Mouse (Mus musculus) limb, embryonic 13.5 days (tissue): ENCODE measurements around the gene Etv6. TPM values are rescaled to one million over a fixed set of nuclear protein-coding genes. Genes with fewer than 3 reads are reported as not detected.

Source experiments
- ATAC-seq: fragments of 200-750 bp; cut with Nextera tagmentation; 2 replicates; pipeline ENCODE4 v1.8.0; 2017; ENCODE audit warnings: low read depth, moderate number of reproducible peaks, moderate TSS enrichment; ENCODE audit not compliant: low FRiP score
- H3K27ac ChIP-seq: fragments of 300-500 bp; sonication (generic); 2 replicates; pipeline ENCODE4 v1.5.1; 2015; ENCODE audit warnings: inconsistent platforms, mild to moderate bottlenecking, moderate library complexity
- H3K27me3 ChIP-seq: fragments of 300-500 bp; sonication (generic); 2 replicates; pipeline ENCODE4 v1.6.1; 2015; ENCODE audit warnings: mild to moderate bottlenecking, inconsistent platforms
- H3K36me3 ChIP-seq: fragments of 300-500 bp; sonication (generic); 2 replicates; pipeline ENCODE4 v1.6.1; 2015; ENCODE audit warnings: inconsistent platforms, mild to moderate bottlenecking, moderate library complexity
- H3K4me1 ChIP-seq: fragments of 300-500 bp; sonication (generic); 2 replicates; pipeline ENCODE4 v1.6.1; 2015; ENCODE audit warnings: inconsistent platforms
- H3K4me2 ChIP-seq: fragments of 300-500 bp; sonication (generic); replicated peaks from 2 replicates; pipeline ENCODE4 v1.6.1; 2015; ENCODE audit warnings: inconsistent platforms, mild to moderate bottlenecking, moderate library complexity
- H3K4me3 ChIP-seq: fragments of 300-500 bp; sonication (generic); 2 replicates; pipeline ENCODE4 v1.5.1; 2015; ENCODE audit warnings: moderate library complexity, mild to moderate bottlenecking, inconsistent platforms
- H3K9ac ChIP-seq: fragments of 300-500 bp; sonication (generic); 2 replicates; pipeline ENCODE4 v1.6.1; 2015; ENCODE audit warnings: mild to moderate bottlenecking, inconsistent platforms
- H3K9me3 ChIP-seq: fragments of 300-500 bp; sonication (generic); 2 replicates; pipeline ENCODE4 v1.6.1; 2016; ENCODE audit warnings: inconsistent platforms
- WGBS: fragments of 180-500 bp; shearing (Covaris S2); methylation state at CpG from one replicate; pipeline ENCODE4 v1.1.7; 2015; 5-methylcytosine and 5-hydroxymethylcytosine counted together
- polyA plus RNA-seq: library from polyadenylated mRNA; unstranded; fragments of >200 nt; fragmentation: Nextera tagmentation; extraction: Ambion mirVana; gene quantifications from 2 replicates; pipeline ENCODE4 v1.2.1, GENCODE M21; 2015

Etv6 gene
- polyA plus RNA-seq, 1 experiment from 2014 or later = 15.4 TPM

DNA sequence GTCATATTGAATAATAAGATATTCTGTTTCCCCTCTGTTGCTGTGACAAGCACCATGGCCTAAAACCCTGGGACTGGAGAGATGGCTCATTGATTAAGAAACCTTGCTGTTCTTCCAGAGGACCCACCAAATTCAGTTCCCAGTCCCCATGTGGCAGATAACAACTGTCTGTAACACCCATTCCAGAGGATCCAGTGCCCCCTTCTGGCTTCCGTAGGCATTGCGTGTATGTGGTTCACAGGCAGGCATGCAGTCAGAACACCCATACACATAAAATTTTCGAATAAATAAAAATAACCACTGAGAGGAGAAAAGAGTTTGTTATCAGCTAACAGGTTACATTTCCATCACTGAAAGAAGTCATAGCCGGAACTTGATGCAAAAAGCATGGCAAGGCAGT is 205.5 kb downstream of the Etv6 start:
- peaks cover 10% of the 10 kb centered on the region; the same call in 1 of the 2 replicates for H3K9me3 ChIP-seq
- no peaks in the 10 kb centered on the region for H3K27me3 ChIP-seq
- no peak overlapping the region for H3K9ac ChIP-seq
- no peak overlapping the region for H3K4me2 ChIP-seq
- peaks cover 29% of the 10 kb centered on the region for H3K36me3 ChIP-seq
- H3K4me3 ChIP-seq = no peak overlapping the region
- H3K4me1 ChIP-seq = no peaks in the 10 kb centered on the region; the same call in 1 of the 2 replicates
- WGBS = 97% methylated on average over 4 of the region's 4 CpGs
- no peak overlapping the region for H3K27ac ChIP-seq
- ATAC-seq = no peak

DNA sequence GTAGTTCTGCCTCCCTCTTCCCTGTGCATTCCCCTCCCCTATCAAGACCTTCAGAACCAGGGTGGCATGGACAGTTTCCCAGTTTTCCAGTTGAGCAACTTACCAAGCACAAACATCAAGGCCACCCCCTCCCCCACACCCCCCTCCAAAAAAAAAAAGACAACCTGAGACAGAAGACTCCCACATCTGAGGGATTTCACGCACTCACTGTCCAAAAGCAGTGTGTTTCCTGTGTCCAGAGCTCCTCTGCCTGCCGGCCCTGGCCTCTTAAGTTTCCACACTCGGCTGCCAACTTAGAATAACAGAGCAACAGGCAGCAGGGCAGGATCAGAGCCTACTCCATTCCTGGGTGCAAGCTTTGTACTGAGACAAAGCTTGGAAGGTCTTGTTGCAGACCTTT is 207.6 kb downstream of the Etv6 start:
- Histone ChIP-seq H3K27me3 (no peaks in the 10 kb centered on the region), H3K9me3 (peaks cover 10% of the 10 kb centered on the region; the same call in 1 of the 2 replicates), H3K4me1 (no peaks in the 10 kb centered on the region), H3K4me3 (no peak overlapping the region), H3K36me3 (peaks cover 29% of the 10 kb centered on the region), H3K27ac (no peak overlapping the region), H3K9ac (no peak overlapping the region), H3K4me2 (no peak overlapping the region)
- 72% methylated on average over 3 of the region's 3 CpGs for WGBS
- no peak for ATAC-seq

DNA sequence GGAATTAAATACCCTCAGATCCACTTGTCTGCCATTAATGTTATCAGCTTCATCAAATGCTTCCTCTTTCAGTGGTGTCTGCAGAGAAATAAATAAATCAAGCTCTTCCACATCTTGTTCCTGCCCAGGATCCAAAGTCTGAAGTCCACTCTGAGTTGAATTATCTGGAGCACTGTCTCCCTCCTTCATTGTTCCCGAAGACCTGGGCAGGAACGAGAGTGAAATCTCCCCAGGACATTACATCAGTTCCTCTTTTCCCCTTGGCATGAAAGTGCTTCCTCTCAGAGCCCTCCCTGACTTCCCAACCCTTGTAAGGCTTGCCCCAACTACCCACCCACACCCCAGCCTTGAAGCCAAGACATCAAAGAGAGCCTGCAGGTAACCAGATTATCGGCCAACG is 208.0 kb downstream of the Etv6 start:
- no peak overlapping the region for H3K27ac ChIP-seq
- H3K9me3 ChIP-seq = peaks cover 10% of the 10 kb centered on the region; the same call in 1 of the 2 replicates
- H3K4me2 ChIP-seq = no peak overlapping the region
- 78% methylated on average over 4 of the region's 4 CpGs for WGBS
- no peaks in the 10 kb centered on the region for H3K27me3 ChIP-seq
- no peak overlapping the region for H3K4me3 ChIP-seq
- no peak for ATAC-seq
- 0 out of 2 replicates have a peak, but pooled peaks cover under 1% of the 10 kb centered on the region for H3K4me1 ChIP-seq
- no peak overlapping the region for H3K9ac ChIP-seq
- H3K36me3 ChIP-seq = peaks cover 33% of the 10 kb centered on the region

DNA sequence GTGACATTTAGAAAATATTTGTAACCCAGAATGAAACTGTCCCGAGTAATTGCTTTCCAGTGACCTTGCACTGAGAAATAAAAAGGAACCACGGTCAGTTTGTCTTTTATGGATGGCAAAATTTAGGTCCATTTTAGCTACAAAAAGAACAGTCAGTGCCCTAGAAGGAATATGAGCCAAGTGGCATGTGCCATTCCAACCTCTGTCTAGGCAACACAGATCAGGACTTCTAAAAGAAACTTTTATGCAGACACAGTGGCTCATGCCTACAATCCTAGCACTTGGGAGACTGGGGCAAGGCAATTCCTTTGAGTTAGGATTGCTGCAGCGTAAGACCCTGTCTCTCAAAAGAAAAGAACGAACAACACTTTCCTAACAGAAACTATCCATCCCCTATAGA is 208.6 kb downstream of the Etv6 start:
- Histone ChIP-seq H3K27ac (no peak overlapping the region), H3K4me3 (no peak overlapping the region), H3K4me2 (no peak overlapping the region), H3K27me3 (no peaks in the 10 kb centered on the region), H3K9ac (no peak overlapping the region), H3K4me1 (peaks cover 5% of the 10 kb centered on the region; the same call in 1 of the 2 replicates), H3K9me3 (peaks cover 10% of the 10 kb centered on the region; the same call in 1 of the 2 replicates), H3K36me3 (peaks cover 38% of the 10 kb centered on the region)
- WGBS = 86% methylated on average over 4 of the region's 4 CpGs
- no peak for ATAC-seq

DNA sequence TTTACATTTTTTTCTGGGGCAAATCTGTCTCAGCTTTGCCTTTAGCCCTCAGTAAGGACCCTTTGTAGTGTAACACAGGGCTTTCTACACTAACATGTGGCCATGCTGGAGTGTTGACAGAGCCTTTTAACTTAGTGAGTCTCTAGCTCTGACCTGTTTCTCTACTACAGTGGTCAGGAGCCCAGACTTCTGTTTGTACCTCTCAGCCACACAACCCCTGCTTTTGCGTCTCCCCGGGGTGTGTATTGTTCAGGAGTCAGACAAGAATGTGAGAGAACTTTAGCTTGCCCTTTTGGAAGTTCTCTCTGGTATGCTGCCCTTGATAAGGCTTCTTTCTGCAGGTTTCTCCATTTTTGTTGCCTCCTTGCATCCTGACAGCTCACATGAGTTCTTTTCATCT is 210.6 kb downstream of the Etv6 start:
- Histone ChIP-seq H3K4me1 (peaks cover 11% of the 10 kb centered on the region; the same call in 1 of the 2 replicates), H3K27ac (no peak overlapping the region), H3K27me3 (no peaks in the 10 kb centered on the region), H3K4me2 (no peak overlapping the region), H3K9ac (no peak overlapping the region), H3K4me3 (no peak overlapping the region), H3K36me3 (peaks cover 35% of the 10 kb centered on the region), H3K9me3 (no peaks in the 10 kb centered on the region)
- no peak for ATAC-seq
- 84% methylated on average over 2 of the region's 2 CpGs for WGBS

DNA sequence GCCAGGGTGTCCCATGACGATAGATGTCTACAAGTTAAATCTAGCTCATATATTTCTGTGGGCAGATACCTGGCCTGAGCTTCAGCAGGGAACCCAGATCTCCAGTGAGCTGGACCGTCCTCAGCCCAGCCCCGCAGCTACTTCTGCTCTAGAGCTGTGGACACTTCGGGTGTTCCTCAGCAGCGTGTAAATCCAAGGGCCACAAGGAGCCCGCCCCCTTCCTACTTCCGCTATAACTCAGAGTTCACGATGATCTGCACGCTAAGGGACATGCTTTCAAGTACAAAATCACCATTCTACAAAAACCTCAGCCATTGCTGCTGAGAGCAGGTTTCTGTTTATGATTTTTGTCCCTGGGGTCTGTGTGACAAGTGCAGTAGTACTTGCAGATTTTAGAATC is 211.8 kb downstream of the Etv6 start:
- no peak for ATAC-seq
- H3K36me3 ChIP-seq = peaks cover 31% of the 10 kb centered on the region
- H3K9me3 ChIP-seq = no peaks in the 10 kb centered on the region
- no peak overlapping the region for H3K4me3 ChIP-seq
- peaks cover 11% of the 10 kb centered on the region; the same call in 1 of the 2 replicates for H3K4me1 ChIP-seq
- H3K27me3 ChIP-seq = no peaks in the 10 kb centered on the region
- H3K27ac ChIP-seq = no peak overlapping the region
- no peak overlapping the region for H3K4me2 ChIP-seq
- WGBS = 90% methylated on average over 9 of the region's 9 CpGs
- no peak overlapping the region for H3K9ac ChIP-seq

DNA sequence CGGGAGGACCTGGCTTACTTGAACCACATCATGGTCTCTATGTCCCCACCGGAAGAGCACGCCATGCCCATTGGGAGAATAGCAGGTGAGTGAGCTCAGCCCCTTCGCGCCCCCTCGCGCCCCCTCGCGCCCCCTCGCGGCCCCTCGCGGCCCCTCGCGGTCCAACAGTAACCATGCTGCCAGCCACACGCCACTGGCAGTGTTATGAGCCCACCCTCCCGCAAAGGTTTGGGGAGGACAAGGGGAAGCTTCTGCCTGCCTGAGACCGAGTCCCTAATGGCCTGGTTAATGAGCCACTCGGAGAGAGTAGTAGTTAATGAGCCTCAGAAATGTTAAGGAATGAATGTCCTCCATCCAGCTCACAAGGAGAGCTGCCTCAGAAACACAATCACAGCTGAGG is 213.2 kb downstream of the Etv6 start:
- no peak overlapping the region for H3K4me2 ChIP-seq
- H3K36me3 ChIP-seq = peaks cover 35% of the 10 kb centered on the region
- H3K9me3 ChIP-seq = no peaks in the 10 kb centered on the region
- H3K27me3 ChIP-seq = no peaks in the 10 kb centered on the region
- 83% methylated on average over 19 of the region's 19 CpGs for WGBS
- peaks cover 11% of the 10 kb centered on the region for H3K4me1 ChIP-seq
- ATAC-seq = no peak
- H3K27ac ChIP-seq = no peak overlapping the region
- no peak overlapping the region for H3K4me3 ChIP-seq
- H3K9ac ChIP-seq = no peak overlapping the region

DNA sequence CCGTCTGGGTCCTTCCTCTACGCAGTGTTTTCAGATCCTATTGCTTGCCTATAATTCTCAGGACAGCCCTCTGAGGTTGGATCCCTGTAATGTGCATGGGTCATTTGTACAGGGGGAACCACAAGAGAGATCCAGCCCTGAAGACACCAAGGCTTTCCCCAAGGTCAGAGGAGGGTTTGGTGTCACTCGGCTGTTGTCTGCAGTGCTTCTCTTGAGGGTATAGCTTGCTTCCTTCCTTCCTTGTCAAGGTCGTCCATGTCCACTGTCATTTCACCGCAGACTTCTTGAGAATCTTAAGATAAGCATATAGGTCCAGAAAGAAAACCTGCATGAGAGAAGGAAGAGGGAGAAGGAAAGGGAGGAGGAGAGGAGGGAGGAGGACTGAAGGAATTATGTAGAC is 215.3 kb downstream of the Etv6 start:
- WGBS = 86% methylated on average over 5 of the region's 5 CpGs

DNA sequence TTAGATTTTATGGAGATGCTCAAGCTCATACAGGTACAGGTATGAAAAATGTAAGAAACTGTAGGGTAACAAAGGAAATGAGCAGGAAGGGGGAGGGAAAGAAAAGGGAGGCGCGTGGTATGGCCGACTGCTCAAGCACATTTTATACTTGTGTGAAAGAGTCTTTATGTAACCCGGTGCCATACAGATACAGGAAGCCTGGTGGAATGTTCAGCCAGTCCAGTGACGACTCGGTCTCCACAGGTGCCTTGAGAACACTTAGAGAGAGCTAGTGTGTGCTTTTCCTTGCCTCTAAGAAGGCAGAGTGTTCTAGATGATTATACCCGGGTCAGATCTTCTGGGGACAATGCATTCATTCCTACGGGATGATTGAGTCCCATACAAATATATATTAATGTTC is 215.9 kb downstream of the Etv6 start:
- peaks cover 41% of the 10 kb centered on the region for H3K36me3 ChIP-seq
- H3K4me1 ChIP-seq = peaks cover 13% of the 10 kb centered on the region
- H3K4me3 ChIP-seq = no peak overlapping the region
- ATAC-seq = no peak
- no peaks in the 10 kb centered on the region for H3K9me3 ChIP-seq
- H3K9ac ChIP-seq = no peak overlapping the region
- no peak overlapping the region for H3K4me2 ChIP-seq
- no peaks in the 10 kb centered on the region for H3K27me3 ChIP-seq
- H3K27ac ChIP-seq = no peak overlapping the region
- WGBS = 89% methylated on average over 8 of the region's 8 CpGs

More for the DNA sequence above, 215.3 kb downstream of the Etv6 start:
- H3K4me3 ChIP-seq = no peak overlapping the region
- H3K36me3 ChIP-seq = peaks cover 39% of the 10 kb centered on the region
- H3K9me3 ChIP-seq = no peaks in the 10 kb centered on the region
- H3K27me3 ChIP-seq = no peaks in the 10 kb centered on the region
- H3K9ac ChIP-seq = no peak overlapping the region
- H3K4me2 ChIP-seq = no peak overlapping the region
- no peak overlapping the region for H3K27ac ChIP-seq
- ATAC-seq = no peak
- peaks cover 11% of the 10 kb centered on the region for H3K4me1 ChIP-seq

DNA sequence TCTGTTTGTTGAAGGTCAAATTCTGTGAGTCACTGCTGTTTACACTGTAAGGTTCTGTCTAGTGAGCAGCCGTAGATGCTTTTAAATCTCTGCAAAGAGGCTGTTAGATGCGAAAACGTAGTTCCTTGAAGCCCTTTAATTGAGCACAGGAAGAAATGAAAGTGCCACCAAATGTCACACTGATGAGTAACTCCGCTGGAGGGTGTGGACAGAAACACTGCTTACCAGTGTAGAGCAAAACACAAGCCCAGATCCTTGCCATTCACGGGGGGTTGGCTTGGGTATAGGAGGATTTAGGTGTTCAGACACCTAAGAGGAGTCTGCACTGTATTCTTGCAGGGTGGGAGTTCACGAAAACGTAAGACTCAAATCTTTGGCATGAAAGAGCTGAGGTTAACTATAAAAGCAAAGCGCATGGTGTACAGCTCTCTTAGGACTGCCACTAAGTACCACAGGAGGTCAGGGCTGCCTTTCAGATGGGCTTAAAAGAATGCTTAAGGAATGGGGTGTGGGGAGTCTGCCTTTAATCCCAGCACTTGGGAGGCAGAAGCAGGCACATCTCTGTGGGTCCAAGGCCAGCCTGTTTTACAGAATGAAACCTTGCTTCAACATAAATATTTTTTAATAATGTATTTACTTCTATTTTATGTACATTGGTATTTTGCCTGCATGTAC is 216.7 kb downstream of the Etv6 start:
- H3K36me3 ChIP-seq = peaks cover 43% of the 10 kb centered on the region
- 88% methylated on average over 8 of the region's 8 CpGs for WGBS
- no peaks in the 10 kb centered on the region for H3K9me3 ChIP-seq
- H3K4me3 ChIP-seq = no peak overlapping the region
- H3K9ac ChIP-seq = no peak overlapping the region
- ATAC-seq = no peak
- no peak overlapping the region for H3K27ac ChIP-seq
- peaks cover 19% of the 10 kb centered on the region for H3K4me1 ChIP-seq
- H3K27me3 ChIP-seq = no peaks in the 10 kb centered on the region
- no peak overlapping the region for H3K4me2 ChIP-seq

DNA sequence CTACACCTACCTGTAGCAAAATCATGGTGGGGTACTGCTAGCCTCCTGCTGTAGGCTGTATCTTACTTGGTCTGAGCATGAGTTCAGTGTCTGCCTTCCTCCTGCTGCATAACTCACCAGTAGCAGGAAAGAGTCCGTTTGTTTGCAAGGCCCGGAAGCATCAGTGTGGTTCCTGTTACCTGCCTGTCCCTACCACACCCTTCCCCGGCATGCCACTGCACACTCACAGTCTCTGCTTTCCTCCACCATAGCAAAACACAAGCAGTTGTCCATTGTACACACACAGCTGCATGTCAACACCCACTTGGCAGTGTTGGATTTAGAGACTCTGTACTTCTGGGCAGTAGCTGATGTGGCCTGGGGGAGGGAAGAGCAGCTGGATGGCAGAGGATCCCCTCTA is 220.9 kb downstream of the Etv6 start:
- peaks cover 14% of the 10 kb centered on the region for H3K4me1 ChIP-seq
- no peak overlapping the region for H3K4me2 ChIP-seq
- H3K9me3 ChIP-seq = peaks cover 4% of the 10 kb centered on the region; the same call in 1 of the 2 replicates
- no peak for ATAC-seq
- no peak overlapping the region for H3K9ac ChIP-seq
- no peak overlapping the region for H3K27ac ChIP-seq
- no peak overlapping the region for H3K4me3 ChIP-seq
- no peaks in the 10 kb centered on the region for H3K27me3 ChIP-seq
- WGBS = 83% methylated on average over 3 of the region's 3 CpGs
- H3K36me3 ChIP-seq = peaks cover 39% of the 10 kb centered on the region

DNA sequence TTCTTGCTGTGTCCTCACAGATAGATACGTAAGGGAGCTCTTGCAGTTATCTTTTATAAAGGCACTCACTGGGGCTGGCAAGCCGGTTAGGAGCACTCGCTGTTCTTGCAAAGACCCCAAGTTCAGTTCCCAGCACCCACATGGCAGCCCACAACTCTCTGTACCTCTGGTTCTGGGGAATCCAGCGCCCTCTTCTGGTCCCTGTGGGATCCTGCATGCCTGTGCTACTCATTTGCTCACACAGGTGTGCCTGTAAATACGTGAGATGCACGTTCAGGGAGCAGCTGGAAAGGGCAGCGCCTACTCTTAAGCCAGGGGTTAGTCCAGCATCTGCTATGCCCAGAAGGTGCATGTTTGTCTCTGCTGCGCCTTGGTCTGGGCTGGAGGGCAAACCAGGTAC is 224.4 kb downstream of the Etv6 start:
- peaks cover 59% of the 10 kb centered on the region for H3K36me3 ChIP-seq
- H3K9me3 ChIP-seq = peaks cover 4% of the 10 kb centered on the region; the same call in 1 of the 2 replicates
- H3K4me1 ChIP-seq = peaks cover 20% of the 10 kb centered on the region
- H3K4me3 ChIP-seq = no peak overlapping the region
- H3K27me3 ChIP-seq = no peaks in the 10 kb centered on the region
- 91% methylated on average over 8 of the region's 8 CpGs for WGBS
- no peak overlapping the region for H3K27ac ChIP-seq
- H3K4me2 ChIP-seq = no peak overlapping the region
- no peak overlapping the region for H3K9ac ChIP-seq
- no peak for ATAC-seq

DNA sequence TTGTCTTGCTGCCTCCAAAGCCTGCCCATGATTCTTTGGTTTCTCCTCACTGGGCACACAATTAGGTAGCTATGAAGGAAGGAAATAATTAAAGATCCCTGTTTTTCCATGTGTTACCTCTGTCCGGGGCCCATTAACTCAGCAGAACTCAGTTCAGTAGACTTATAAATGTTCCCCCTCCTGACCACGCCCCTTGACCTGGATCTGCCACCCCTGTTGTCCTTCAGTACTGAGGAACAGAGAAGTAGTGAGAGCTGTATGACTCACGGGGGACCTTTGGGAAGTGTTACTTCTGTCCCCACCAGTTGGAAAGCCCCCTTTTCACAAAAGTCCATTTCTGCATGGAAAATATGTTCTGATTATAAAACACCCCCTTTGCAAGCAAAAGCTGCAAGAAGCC is 226.4 kb downstream of the Etv6 start:
- Histone ChIP-seq H3K9me3 (peaks cover 4% of the 10 kb centered on the region; the same call in 1 of the 2 replicates), H3K4me2 (no peak overlapping the region), H3K4me3 (no peak overlapping the region), H3K9ac (no peak overlapping the region), H3K27me3 (no peaks in the 10 kb centered on the region), H3K4me1 (peaks cover 13% of the 10 kb centered on the region), H3K36me3 (peaks cover 72% of the 10 kb centered on the region), H3K27ac (no peak overlapping the region)
- WGBS = 58% methylated on average over 3 of the region's 3 CpGs
- no peak for ATAC-seq
